In genomic region chr12:5413976-5414375, GRCm38 (mm10) we compare ENCODE assay signal across 20 mouse cellular contexts. TPM values are rescaled to one million over a fixed set of nuclear protein-coding genes. Genes with fewer than 3 reads are reported as not detected.
"Had no signal": no experiment of that assay in that cellular context is flagged by ENCODE, and none has a peak within 500 bp of the region (broad histone marks: within the 10 kb centered on the region; RNA-seq: fewer than 3 reads in every experiment).

No protein-coding gene starts in this region.

- H3K4me2 ChIP-seq: lung, embryonic 14.5 days; midbrain, embryonic 12.5 days; midbrain, embryonic 15.5 days; neural tube, embryonic 13.5 days; neural tube, embryonic 15.5 days had no signal

- DNase-seq: lung, adult 18-20 months; lung, embryonic 14.5 days; lung, postnatal 10 days; lung, postnatal 4 days; retina, postnatal 1 day; right cerebral cortex, adult 18-20 months; right cerebral cortex, postnatal 25 days; right cerebral cortex, postnatal 4 days; spleen, adult 18-20 months; thymus, adult 18-20 months; thymus, postnatal 14 days; thymus, postnatal 36 days had no signal

- H3K4me3 ChIP-seq: midbrain, embryonic 10.5 days; midbrain, embryonic 12.5 days; midbrain, embryonic 15.5 days; myocyte; neural tube, embryonic 13.5 days; neural tube, embryonic 15.5 days had no signal

- H3K9me3 ChIP-seq: midbrain, embryonic 10.5 days; midbrain, embryonic 12.5 days; midbrain, embryonic 15.5 days; neural tube, embryonic 13.5 days; neural tube, embryonic 15.5 days had no signal

- H3K27ac ChIP-seq: midbrain, embryonic 10.5 days; midbrain, embryonic 12.5 days; midbrain, embryonic 15.5 days; neural tube, embryonic 13.5 days; neural tube, embryonic 15.5 days had no signal

- H3K36me3 ChIP-seq: midbrain, embryonic 10.5 days; midbrain, embryonic 12.5 days; midbrain, embryonic 15.5 days; neural tube, embryonic 13.5 days; neural tube, embryonic 15.5 days had no signal

- H3K27me3 ChIP-seq: midbrain, embryonic 15.5 days; neural tube, embryonic 13.5 days; neural tube, embryonic 15.5 days had no signal

- ATAC-seq: midbrain, embryonic 15.5 days had no signal

- H3K9ac ChIP-seq: lung, embryonic 14.5 days; midbrain, embryonic 12.5 days; midbrain, embryonic 15.5 days; neural tube, embryonic 13.5 days; neural tube, embryonic 15.5 days had no signal

RNA-seq across cellular contexts. Expression of gene Klhl29, which starts 38.5 kb away (rescaled TPM):
- total RNA-seq: megakaryocyte, adult 5-6 weeks; megakaryocyte-erythroid progenitor cell, adult 5-6 weeks had no signal
